Mouse (Mus musculus) right cerebral cortex, adult 18-20 months (tissue): ENCODE measurements at regions not wholly inside any gene's neighbourhood (a gene's known extent, or its start where the extent isn't known, plus 50 kb on each side); places are given as distances from the start of the nearest gene placed in this dataset.
A peak's percentile ranks its signal among the peaks of the same experiment; 100 is the strongest.

ENCODE experiments used
- DNase-seq: peaks from one replicate; pipeline ENCODE4 v3.0.0; 2022; ENCODE audit warnings: mixed read lengths

DNA sequence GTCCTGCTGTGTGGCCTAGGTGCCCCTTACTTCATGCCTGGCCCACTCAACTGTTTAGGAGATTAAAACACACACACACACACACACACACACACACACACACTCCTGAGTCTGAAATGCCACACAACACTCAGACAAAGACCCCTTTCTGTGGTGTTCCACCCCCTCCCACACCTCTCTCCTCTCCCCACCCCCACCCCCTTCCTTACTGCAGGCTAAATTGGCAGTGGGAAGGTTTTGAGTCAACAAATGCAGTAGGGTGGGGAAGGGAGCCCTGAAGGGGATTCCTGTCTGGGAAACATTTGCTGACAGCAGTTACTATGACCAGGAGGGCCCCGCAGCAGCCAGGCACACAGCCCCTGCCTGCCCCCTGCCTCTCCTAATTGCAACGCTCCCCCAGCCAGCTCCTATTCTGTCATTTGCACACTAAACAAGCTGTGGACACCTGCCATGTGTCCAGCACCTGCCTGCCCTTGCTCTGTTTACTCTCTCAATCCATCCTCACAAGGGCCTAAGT, 69.5 kb downstream of the Ephb3 start:
- no peak for DNase-seq

DNA sequence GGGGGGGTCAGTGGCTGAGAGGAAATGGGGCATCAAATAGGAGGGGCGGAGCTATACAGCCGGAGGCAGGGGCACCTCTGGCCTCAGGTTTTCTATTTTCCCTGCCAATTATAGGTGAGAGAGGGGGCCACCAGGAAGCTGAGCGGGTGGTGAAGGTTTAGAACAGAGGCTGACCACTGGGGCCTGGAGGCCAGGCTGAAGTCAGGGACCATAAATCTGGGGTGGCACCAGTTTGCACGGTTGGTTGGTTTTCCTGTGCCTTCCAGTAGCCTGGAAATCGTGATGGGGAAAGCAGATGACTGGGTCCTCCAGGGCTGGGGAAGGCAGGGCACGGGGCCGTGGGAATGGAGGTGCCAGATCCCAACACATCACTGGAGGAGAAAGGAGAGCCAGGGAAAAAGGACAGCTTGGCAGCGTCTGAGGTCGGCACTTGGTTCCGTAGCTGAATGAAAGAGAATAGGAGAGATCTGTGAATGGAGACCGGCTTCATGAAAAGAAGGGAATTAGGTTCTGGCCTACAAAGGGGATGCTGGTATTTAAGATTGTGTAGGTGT, 73.3 kb downstream of the Ephb3 start:
- no peak for DNase-seq

DNA sequence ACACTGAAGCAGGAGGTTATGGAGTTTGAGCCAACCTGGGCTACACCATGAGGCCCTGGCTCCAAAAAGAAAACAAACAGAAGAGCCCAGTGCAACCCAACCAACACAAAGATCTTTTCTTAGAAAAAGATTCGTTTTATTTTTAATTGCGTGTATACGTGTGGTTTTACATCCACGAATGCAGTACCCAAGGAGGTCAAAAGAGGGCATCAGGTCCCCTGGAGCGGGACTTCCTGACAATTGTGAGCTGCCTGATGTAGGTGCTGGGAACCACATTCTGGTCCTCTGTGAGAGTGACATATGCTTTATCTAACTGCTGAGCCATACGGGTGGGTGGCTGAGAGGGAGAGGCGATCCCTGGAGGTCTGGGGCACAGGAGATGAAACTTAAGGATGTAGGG, 73.8 kb downstream of the Ephb3 start:
- no peak for DNase-seq

DNA sequence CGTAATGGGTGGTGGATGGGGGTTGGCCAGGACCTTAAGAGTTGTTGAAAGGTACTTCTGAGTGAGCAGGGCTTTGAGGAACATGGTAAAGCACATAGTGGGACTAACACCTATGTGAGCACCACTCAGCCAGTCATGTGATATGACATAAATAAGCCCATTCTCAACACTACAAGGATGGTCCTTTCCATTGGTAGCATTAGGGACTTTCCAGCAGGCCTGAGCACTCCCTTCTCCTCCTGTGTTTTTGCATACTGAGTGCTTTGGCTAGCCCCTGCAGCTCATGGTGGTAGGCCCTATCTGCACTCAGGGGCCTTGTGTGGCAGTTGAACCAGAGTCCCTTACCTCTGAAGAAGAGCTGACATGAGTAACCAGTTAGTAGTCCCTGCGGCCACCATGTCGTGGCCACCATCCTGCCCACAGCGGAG, 75.7 kb downstream of the Ephb3 start:
- no peak for DNase-seq

DNA sequence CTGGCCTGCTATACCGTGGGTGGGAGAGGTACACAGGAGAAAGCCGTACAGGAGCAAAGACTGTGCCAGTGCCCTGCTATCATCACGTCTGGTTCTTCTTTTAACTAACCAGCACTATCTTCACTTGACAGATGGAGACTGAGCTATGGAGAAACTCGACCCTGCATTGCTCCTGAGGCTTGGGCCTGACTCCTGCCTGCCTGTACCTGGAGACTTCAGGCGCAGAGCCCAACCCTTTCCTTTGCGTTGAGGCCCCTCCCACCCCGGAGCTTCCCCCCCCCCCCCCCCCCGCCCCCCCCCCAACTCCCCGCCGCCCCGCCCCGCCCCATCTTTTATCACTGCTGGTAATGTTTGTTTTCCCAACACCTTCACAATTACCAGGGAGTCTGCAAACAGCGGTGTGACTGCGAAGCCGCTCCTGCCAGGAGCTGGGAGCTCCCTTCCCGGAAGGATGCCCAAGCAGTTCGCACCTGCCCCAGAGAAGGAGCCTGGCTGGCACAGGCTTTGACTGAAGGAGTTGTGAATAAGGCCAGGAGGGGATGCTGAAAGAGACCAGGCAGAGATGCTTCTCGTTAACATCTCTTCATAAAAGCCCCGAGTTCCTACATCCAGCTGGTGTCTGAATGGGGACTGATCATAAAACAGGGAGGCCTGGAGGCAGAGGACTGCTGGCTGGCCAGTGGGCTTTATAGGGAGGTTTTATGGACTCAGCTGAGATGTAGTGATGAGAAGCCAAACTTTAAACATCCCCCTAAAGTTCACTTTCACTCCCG, 77.6 kb downstream of the Ephb3 start:
- DNase-seq: no peak

DNA sequence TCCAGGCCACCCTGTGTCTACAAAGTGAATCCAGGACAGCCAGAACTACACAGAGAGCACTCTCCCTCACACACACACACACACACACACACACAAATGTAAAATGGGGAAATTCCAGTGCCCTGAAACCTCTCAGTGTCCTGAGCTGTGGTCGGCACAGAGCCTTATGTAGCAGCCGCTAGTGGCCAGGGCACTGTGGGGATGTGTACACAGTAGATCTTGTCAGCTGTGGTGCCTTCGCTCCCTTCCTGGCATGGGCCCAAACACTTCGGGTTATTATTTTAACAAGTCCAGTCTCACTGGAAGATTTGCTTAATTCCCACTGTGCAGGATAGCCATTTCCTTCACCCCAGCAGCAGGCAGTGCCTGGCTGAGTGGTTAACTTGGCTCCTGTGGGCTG, 81.5 kb downstream of the Ephb3 start:
- no peak for DNase-seq

DNA sequence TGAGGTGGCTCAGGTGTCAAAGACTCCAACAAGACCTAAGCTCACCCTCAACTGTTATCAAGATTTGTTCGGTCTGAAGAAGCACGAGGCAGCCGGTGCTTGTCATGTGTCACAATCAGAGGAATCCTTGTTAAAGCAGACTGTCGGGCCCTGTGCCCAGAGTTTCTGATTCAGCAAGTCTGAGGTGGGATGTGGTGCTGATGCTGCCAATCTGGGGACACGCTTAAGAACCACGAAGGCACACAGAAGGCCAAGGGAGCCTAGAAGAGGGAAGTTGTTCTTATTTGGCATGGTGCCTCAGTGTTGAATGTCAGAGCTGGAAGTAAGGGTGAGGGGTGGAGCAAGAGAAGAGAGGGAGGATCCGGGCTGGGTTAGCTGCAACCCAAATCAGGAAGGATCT, 85.0 kb downstream of the Ephb3 start:
- DNase-seq: peak; percentile 68

DNA sequence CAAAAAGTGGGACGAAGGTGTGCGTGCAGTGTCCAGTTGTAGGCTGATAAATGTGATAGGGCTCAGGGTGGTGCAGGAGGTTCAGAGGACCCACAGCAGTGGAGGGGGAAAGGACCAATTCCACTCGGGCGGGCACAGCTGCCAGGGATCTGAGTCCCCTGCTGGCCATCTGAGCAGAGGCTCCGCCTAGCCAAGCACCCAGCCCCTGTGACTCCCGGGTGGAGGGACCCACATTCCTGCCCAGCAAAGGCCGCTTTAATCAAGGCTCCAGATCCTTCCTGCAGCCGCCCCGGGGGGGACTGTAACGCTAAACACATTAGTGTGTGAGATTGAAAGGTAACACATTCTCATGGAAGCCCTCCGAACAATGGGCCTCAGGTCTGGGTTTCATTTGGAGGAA, 88.5 kb downstream of the Ephb3 start:
- no peak for DNase-seq

DNA sequence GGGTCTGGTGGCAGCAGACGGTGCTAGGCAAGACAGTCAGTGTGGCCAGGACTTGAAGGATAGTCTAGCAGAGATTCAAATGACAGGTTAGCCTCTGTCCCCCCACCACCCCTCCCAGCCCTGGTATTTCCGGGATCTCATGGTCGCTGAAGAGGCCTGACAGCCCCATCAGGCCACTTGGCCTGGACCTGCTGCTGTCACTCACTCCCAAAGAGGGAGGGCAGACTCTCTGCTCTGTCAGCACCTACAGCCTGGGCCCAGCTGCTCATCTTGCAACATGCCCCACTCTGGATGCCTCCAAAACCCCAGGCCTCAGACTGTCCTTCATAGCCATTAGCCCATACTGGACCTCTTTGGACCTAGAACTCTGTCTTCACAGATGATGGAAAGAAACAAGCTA, 89.0 kb downstream of the Ephb3 start:
- no peak for DNase-seq

DNA sequence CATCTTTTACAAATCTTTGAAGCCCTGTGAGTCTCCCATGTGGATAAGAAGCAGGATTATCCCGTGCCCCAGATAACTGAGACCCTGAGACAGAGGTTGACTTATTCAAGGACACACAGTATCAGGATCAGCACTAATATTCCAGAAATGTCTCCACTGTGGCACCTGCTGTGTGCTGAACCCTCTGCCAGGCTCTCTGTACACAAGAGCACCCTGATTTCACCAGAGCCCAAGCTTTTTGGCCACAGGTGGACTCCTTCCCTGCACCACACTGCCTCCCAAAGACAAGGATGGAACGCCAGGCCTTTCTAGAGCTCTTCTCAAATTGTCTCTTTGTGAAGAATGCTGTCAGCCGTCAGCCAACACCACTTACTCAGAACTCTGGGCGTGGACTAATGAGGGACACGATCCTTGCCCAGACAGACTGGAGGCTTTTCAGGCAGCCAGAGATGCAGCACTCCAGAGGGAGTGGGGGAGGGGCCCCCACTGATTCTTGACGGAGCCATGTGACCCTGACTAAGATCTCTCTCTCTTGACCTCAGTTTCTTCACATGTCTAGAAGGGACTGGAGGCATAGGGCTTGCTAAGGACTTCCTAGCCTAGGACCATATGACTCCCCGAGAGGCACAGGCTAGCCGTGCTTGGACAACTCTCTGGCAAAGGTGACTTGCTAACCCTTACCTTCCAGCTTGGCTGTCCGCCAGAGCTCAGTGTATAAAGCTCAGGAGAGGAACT, 90.3 kb downstream of the Ephb3 start:
- DNase-seq: no peak

DNA sequence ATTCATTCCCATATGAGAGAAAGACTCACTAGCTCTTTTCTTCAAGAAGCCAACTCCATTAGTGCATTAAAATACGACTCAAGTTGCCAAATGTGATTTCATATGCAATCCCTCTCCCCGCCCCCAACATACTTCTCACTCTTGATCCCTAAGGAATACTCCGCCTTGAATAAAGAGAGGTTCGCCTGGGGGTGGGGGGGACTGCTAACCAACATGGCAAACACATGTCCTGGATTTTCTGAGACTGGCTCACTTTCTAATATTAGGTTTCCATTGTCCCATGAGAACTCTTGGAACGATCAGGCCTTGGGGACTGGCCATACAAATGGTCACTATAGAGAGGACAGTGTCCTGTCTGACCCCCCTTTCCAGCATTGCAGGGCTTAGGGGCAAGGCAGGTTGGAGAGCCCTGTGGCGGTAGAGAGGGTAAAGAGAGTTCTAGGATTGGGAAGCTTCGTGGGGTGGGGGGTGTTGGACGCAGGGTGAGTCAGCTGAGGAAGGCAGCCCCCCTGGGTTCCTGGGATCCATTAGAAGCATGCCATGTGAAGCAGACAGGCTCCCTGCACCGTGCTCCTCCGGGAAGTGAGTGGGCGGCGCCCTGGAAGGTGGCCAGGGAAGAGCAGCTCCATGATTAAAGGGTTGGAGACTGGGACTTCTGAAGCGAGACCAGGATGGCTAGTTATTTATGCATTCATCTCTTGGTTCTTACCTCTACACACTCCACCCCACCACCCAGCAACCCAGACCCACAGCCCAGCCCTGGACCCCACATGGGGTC, 91.6 kb downstream of the Ephb3 start:
- peak; percentile 44 for DNase-seq

DNA sequence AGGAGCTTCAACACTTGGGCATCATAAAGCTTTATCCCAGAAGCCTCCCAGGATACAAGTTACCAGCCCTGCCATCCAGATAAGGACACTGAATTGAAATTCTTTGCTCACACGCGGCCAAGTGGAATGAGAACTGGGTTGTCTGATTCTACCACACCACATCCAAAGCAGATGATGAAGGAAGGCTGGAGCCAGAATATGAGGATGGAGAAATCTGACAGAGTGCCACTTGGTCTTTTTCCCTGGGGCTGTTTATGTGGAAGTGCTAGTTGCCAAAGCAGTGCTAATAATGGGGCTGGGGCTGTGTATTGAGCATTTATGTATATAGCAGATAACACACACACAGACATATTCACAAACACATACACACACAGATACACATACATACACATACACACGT, 92.2 kb downstream of the Ephb3 start:
- no peak for DNase-seq

DNA sequence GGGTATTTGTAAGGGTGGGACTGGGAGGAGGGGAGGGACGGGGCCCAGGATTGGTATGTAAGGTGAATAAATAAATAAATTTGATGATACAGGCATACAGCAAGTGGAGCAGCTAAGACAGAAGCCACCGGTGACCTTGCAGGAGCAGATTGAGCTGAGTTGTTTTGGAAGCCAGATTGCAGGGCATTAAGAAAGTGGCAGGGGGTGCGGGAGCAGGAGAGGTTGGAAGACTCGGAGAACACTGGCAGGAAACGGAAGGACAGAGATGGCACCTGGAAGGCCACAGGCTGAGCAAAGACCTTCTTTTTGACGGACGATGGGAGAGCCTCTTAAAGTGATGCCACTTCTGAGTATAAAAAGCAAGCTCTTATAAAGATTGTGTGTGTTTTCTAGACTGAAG, 94.3 kb downstream of the Ephb3 start:
- no peak for DNase-seq

DNA sequence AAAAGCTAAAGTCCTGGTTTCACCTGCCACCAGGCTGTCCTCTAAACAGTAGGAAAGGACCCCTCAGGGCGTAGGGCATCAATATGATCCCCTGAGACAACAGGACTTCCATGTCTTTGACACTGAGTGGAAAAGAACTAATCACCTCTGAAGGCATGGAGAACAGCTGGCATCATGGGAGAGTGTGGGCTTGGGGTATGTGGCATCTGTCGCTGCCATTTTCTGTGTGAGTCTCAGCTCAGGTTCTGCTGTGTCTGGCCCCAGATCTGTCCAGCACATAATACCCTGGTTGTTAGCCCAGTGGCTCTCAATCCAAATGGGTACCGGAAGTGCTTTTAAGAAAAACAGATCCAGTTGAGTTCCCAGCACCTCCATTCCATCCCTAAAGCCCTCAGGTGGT, 101.3 kb downstream of the Ephb3 start:
- no peak for DNase-seq

DNA sequence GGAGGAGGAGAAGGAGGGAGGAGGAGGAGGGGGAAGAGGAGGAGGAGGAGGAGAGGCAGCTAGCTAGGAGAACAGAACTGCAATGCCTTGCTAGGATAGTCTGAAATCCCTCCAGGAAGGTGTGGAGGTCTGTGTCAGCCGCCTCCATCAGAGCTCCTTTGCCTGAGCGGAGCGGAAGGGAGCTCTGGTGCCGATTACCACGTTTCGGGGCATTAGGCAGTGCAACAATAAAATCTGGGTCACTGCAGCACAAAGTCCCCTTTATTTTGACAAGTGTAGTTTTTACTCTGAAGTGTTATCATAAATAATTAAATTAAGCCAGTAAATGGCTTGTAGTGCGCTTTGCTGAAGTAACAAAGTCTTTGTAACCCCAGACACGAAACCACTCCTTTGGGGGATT, 104.0 kb downstream of the Ephb3 start:
- DNase-seq: no peak

DNA sequence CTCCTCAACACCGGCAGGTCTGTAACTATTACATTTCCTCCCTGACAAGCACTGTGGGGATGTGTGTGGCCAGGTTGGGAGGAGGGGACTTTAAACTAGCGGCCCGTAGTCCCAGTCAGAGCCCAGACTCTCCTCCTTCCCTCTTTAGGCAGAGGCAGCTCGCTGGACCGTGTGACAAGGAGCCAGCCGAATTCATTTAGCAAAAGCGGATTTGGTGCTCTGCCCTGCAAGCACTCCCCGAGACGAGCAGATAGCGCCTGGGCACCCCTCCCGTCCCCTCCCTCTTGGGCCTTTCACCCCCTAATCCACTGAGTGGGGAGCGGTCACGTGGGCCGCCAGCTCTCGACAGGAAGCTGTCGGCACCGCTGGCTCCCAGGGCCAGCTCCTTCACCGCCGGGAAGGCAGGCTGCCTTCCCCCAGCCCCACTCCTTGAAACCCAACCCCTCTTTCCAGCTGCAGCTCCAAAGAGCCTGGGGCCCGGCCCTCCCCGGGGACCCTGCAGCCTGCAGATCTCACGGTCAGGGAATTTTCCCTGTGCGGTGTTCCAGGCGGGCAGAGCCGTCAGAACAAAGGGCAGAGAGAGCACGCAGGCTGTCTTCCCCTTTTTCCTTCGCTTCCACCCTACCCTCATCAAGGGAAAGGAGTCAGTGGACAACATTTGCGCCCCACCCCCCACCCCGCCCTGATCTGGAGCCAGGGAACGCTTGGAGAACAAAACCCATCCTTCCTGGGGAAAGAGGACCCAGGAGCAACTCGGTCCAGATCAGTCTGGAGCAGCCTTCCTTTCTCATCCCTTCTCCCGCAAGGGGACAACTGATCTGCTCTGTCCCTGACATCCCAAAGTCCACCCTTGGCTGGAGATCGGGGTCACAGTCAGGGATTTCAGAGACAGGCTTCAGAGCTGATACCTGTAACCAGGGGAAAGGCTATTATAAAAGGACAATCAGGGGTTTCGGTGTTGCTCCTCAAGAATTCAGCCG, 106.4 kb downstream of the Ephb3 start:
- DNase-seq: peak; percentile 63

DNA sequence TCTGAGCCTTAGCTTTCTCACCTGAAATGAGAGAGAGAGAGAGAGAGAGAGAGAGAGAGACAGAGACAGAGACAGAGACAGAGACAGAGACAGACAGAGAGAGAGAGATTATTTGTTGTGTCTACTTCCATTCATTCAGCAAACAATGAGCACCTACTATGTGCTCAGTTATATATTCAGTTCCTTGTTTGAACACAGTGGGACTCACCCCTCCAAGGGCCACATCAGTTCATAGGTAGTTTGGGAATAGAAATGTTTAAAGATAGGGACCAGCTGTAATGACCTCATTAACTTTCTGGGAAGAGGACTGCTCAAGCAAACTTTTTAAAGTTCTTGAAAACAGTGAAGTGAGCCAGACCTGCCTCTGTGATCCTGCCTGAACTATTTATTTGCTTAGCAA, 107.2 kb downstream of the Ephb3 start:
- DNase-seq: no peak

DNA sequence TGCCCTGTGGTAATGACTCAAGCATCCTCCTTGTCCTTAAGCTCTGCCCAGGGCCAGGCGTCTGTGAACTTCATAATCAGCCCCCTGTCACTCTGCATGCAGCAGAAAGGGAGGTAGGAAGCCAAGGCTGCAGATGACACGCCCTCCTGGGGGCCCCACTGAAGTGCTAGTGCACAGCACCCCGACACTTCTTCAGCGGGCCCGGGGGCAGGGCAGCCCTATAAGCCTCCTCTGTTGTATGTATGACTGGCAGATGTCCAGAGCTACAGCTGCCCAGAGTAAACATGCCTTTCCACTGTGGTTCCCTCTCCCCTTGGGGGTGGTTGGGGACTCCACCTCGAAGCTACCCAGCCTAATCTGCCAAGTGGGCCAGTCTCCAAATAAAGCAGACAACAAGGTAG, 107.2 kb upstream of the Vps8 start:
- DNase-seq: no peak

DNA sequence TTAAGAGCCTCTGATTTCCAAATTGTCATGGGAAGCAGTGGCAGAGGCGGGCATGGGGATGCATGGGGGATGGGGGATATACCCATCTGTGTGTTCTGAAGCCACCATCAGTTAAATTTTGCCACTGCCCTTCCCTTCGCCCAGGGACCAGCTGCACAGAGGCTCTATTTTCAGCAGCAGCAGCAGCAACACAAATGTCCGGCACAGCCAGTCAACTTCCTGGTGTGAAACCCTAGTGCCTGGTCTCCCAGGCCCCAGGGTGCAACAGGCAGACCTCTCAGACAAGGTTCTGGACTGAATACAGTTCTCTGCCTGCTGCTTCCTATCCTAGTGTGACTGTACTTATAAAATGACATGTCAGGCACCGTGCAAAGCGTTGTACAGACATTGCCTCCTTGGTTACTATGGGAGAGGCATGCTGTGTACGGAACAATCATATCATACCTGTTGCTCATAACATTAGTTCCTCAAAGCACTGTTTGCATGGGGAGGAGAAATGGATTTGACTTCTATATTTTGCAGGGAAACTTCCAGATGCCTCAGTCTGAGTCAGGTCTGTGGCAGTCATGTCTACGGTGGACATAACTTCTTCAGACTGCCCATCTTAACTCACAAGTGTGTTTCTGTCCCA, 104.8 kb upstream of the Vps8 start:
- no peak for DNase-seq

DNA sequence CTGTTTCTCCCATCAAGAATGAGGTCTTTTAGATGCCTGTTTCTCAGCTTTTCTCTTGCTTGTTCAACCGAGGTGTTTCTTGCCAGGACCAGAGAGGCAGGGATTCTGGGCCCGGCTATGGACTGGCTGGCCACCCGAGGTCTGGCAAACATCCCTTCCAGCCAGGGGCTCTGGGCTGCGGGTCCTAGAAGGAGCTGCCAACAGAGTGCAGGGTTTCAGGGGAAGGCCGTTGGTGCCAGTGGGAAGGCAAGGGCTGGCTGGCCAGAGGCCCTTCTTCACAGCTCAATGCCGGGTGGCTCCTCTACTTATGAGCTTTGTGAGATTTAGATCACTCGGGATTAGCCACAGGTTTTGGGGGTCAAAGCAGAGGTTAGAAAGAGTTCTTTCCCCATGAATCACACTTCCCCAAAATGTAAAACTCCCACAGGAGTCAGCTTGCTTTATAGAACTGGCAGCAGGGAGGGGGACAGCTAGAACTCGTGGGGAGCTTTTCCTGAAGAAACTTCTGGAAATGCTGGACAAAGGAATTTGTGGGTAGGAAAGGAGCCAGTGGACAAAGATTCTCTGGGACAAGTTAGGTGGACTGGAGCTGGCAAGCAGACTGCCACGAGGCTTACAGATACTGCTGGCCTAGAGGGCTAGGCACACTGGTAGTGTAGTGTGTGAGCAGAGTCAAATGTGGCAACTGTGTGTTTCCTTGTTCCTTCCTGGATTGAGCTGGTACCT, 104.1 kb upstream of the Vps8 start:
- DNase-seq: no peak

DNA sequence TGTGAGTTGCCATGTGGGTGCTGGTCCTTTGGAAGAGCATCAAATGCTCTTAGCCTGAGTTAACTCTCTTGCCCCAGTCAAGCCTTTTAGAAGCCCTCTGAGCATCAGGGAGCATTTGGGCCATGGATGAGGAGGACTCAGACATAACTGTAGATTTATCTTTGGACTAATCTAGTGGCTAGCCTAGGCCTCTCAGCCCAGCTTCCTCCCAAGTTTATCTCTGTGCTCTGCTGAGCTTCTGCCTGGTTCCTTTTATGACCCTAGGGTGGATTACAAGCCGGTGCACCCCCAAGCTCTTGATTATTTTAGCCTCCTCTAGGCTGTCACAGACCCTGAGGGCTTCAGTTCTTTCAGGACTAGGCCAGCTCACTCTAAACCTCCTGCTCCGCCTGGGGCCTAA, 102.6 kb upstream of the Vps8 start:
- DNase-seq: no peak
